Mouse (Mus musculus): Measurements from ENCODE around the gene Prr7. TPM values are rescaled to one million over a fixed set of nuclear protein-coding genes. Genes with fewer than 3 reads are reported as not detected.

Prr7 gene
- total and polyA plus RNA-seq, 3 experiments: 2.7 to 8.7 TPM; not detected in 1

DNA sequence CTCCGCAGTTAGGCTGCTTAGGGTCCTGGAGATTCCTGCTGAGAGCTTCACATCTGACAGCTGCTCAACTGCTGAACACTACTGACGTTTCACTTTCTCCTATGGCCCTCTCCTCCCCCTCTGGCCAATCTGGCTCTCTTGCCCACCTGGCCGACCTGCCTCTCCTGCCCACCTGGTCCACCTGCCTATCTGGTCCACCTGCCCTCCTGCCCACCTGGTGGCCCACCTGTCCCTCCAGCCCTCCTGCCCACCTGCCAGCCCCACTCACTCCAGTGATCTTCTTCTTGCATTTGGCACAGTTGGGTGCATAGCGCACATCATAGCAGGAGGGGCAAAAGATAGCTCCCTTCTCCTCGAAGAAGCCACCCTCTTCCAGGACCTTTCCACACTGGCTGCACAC is 40.3 kb downstream of the Prr7 start:
- Histone ChIP-seq H3K27me3 (ENCODE audit: control insufficient read depth in 1 of 2, insufficient read depth in 2 of 2, low read length in 2 of 2) (no peaks in the 10 kb centered on the region), H3K9me3 (replicated peaks; ENCODE audit: insufficient read depth, low read length) (no peaks in the 10 kb centered on the region), H3K36me3 (ENCODE audit: control insufficient read depth in 1 of 2, insufficient read depth in 2 of 2, low read length in 2 of 2) (peaks cover 0 to under 1% of the 10 kb centered on the region in 2 experiments; a peak in 1 of 4 replicates), H3K9ac (ENCODE audit: control insufficient read depth, low read depth, low read length, poor library complexity, severe bottlenecking) (no peak overlapping the region), H3K27ac (ENCODE audit: control insufficient read depth, low read depth, low read length) (no peak overlapping the region), H3K4me3 (ENCODE audit: control insufficient read depth in 1 of 2, insufficient read depth in 1 of 2, low read depth in 2 of 2, low read length in 2 of 2) (no peak overlapping the region), H3K79me2 (ENCODE audit: control insufficient read depth, insufficient read depth, low read length, poor library complexity) (no peaks in the 10 kb centered on the region), H3K4me1 (ENCODE audit: control insufficient read depth in 1 of 2, insufficient read depth in 2 of 2, low read length in 2 of 2) (peaks cover 0 to 1% of the 10 kb centered on the region in 2 experiments; a peak in 1 of 4 replicates)
- DNase-seq (ENCODE audit: low read depth, low spot score): no peak
- no peak for TF ChIP-seq E2F4 (IDR thresholded peaks at IDR 0.05; ENCODE audit: borderline replicate concordance, low read depth, low read length)
- TF ChIP-seq SMC3 (IDR thresholded peaks at IDR 0.05; ENCODE audit: low read depth, low read length): no peak
- no peak for TF ChIP-seq USF2 (IDR thresholded peaks at IDR 0.05; ENCODE audit: borderline replicate concordance in 1 of 2, insufficient read depth in 1 of 2, low read depth in 1 of 2, low read length in 2 of 2)
- no peak for TF ChIP-seq SIN3A (IDR thresholded peaks at IDR 0.05; ENCODE audit: low read length)
- TF ChIP-seq RAD21 (IDR thresholded peaks at IDR 0.05; ENCODE audit: low read depth, low read length): no peak
- TF ChIP-seq NRF1 (IDR thresholded peaks at IDR 0.05; ENCODE audit: insufficient read depth, low read depth, low read length, poor library complexity, severe bottlenecking): no peak
- TF ChIP-seq CHD2 (IDR thresholded peaks at IDR 0.05; ENCODE audit: low read length): no peak
- no peak for TF ChIP-seq ZC3H11A (IDR thresholded peaks at IDR 0.05; ENCODE audit: low read depth, low read length)
- TF ChIP-seq KAT2A (conservative IDR thresholded peaks at IDR 0.05; ENCODE audit: low read depth, low read length): no peak
- no peak for TF ChIP-seq BHLHE40 (IDR thresholded peaks at IDR 0.05; ENCODE audit: borderline replicate concordance, low read depth, low read length)
- TF ChIP-seq POLR2A (IDR thresholded peaks at IDR 0.05; ENCODE audit: control insufficient read depth in 1 of 2, insufficient read depth in 1 of 2, low read depth in 1 of 2, low read length in 2 of 2, poor library complexity in 1 of 2): no peak
- TF ChIP-seq ELF1 (IDR thresholded peaks at IDR 0.05; ENCODE audit: low read depth, low read length): no peak
- TF ChIP-seq POLR2AphosphoS2 (IDR thresholded peaks at IDR 0.05; ENCODE audit: low read length): no peak
- TF ChIP-seq USF1 (IDR thresholded peaks at IDR 0.05; ENCODE audit: low read depth, low read length): no peak
- TF ChIP-seq MAZ (IDR thresholded peaks at IDR 0.05; ENCODE audit: low read depth, low read length): no peak
- TF ChIP-seq TBP (IDR thresholded peaks at IDR 0.05; ENCODE audit: low read depth, low read length): no peak

DNA sequence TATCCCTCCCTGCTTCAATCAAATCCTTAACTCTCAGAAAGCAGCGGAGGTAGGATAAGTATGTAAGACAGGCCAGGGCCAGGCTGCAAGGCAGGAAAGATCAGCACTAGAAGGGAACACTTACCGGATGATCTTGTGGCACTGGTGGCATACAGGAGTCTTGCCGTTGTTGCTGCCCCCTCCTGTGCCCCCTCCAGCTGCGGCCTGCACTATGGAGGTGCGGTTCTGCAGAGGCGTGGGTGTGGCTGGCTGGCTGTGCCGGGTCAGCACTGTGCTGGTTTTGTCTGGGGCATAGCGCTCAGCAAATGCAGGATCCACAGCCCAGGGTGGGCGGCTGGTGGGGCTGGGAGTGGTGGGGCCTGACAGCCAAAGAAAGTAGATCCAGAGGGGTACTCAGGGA is 41.7 kb downstream of the Prr7 start:
- Histone ChIP-seq H3K27me3 (ENCODE audit: control insufficient read depth in 1 of 2, insufficient read depth in 2 of 2, low read length in 2 of 2) (no peaks in the 10 kb centered on the region), H3K27ac (ENCODE audit: control insufficient read depth, low read depth, low read length) (no peak overlapping the region), H3K9me3 (replicated peaks; ENCODE audit: insufficient read depth, low read length) (no peaks in the 10 kb centered on the region), H3K4me3 (ENCODE audit: control insufficient read depth in 1 of 2, insufficient read depth in 1 of 2, low read depth in 2 of 2, low read length in 2 of 2) (no peak overlapping the region), H3K79me2 (ENCODE audit: control insufficient read depth, insufficient read depth, low read length, poor library complexity) (no peaks in the 10 kb centered on the region), H3K9ac (ENCODE audit: control insufficient read depth, low read depth, low read length, poor library complexity, severe bottlenecking) (no peak overlapping the region), H3K36me3 (ENCODE audit: control insufficient read depth in 1 of 2, insufficient read depth in 2 of 2, low read length in 2 of 2) (peaks cover 0 to 13% of the 10 kb centered on the region in 2 experiments; a peak in 2 of 4 replicates), H3K4me1 (ENCODE audit: control insufficient read depth in 1 of 2, insufficient read depth in 2 of 2, low read length in 2 of 2) (peaks cover 12 to 16% of the 10 kb centered on the region in 2 experiments)
- no peak for DNase-seq (ENCODE audit: low read depth, low spot score)
- TF ChIP-seq SIN3A (IDR thresholded peaks at IDR 0.05; ENCODE audit: low read length): no peak
- no peak for TF ChIP-seq MYB (IDR thresholded peaks at IDR 0.05; ENCODE audit: low read depth, low read length)
- TF ChIP-seq ZC3H11A (IDR thresholded peaks at IDR 0.05; ENCODE audit: low read depth, low read length): no peak
- no peak for TF ChIP-seq TBP (IDR thresholded peaks at IDR 0.05; ENCODE audit: low read depth, low read length)
- TF ChIP-seq UBTF (IDR thresholded peaks at IDR 0.05; ENCODE audit: borderline replicate concordance, insufficient read depth, low read depth, low read length): no peak
- TF ChIP-seq GABPA (IDR thresholded peaks at IDR 0.05; ENCODE audit: low read depth, low read length): no peak
- TF ChIP-seq ZMIZ1 (IDR thresholded peaks at IDR 0.05; ENCODE audit: low read depth, low read length): no peak
- TF ChIP-seq BHLHE40 (IDR thresholded peaks at IDR 0.05; ENCODE audit: borderline replicate concordance, low read depth, low read length): no peak
- no peak for TF ChIP-seq CHD1 (IDR thresholded peaks at IDR 0.05; ENCODE audit: low read depth, low read length)
- no peak for TF ChIP-seq HCFC1 (IDR thresholded peaks at IDR 0.05; ENCODE audit: low read depth, low read length)
